Mouse (Mus musculus) adrenal gland (tissue): ENCODE data around the gene Slc48a1.

Experiments used
- intact Hi-C: fragments of 180-260 bp; cut with DNase I; formaldehyde crosslinking; loops from one replicate; pipeline ENCODE4 v1.15.1; 2025
- long read RNA-seq, 2 experiments: library from polyadenylated mRNA; unstranded; transcript quantifications; one replicate each; pipeline ENCODE4 v2.0.0; 2020; ENCODE audit warnings: borderline replicate concordance in 1 of 2; ENCODE audit not compliant: insufficient replicate concordance in 1 of 2

Slc48a1 gene
- long read RNA-seq, experiment 1, transcript Slc48a1-201 (3 exons, 2,536 nt) = major isoform, 358 of 379 reads
- long read RNA-seq, experiment 1, partial matches to known transcripts = 4 of 379 reads
- long read RNA-seq, experiment 1, other reads (novel, unspliced or antisense) = 17 of 379 reads
- long read RNA-seq, experiment 2, transcript Slc48a1-201 (3 exons, 2,536 nt) = major isoform, 344 of 365 reads
- long read RNA-seq, experiment 2, partial matches to known transcripts = 16 of 365 reads
- long read RNA-seq, experiment 2, other reads (novel, unspliced or antisense) = 5 of 365 reads

- intact Hi-C loops = no loop called here
Observed at GRCm38 (mm10) chr15:97778311-97779098, at the start of gene Slc48a1. Gene Slc48a1, plus strand, starts transcription at chr15:97778520.

GRCm38 (mm10) chr15:97728804-97729203 lies 49.5 kb upstream of the Slc48a1 start:
- intact Hi-C loops = no loop called here

DNA sequence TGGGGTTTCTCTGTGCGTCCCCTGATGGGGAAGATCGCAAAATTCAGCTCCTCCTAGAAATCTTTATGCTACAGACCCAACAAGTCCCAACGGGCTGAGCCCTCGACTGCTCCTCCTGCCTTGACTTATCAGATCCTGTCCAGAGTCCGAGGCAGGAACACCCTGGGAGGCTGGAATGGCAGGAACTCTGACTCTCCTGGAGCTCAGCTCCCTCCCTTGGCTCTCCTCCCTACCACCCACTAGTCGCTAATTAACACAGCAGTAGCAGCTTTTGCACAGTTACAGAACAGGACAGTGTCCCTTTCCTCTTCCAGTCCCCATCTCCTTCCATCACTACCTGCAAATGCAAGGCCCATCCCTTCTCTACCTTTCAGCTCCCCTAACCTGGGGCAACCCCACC lies 48.0 kb upstream of the Slc48a1 start:
- intact Hi-C loops = no loop called here

GRCm38 (mm10) chr15:97731111-97731510 lies 47.2 kb upstream of the Slc48a1 start, which contains the start of gene Endou:
Gene Endou, minus strand, starts transcription at chr15:97731339.
- intact Hi-C loops = no loop called here

DNA sequence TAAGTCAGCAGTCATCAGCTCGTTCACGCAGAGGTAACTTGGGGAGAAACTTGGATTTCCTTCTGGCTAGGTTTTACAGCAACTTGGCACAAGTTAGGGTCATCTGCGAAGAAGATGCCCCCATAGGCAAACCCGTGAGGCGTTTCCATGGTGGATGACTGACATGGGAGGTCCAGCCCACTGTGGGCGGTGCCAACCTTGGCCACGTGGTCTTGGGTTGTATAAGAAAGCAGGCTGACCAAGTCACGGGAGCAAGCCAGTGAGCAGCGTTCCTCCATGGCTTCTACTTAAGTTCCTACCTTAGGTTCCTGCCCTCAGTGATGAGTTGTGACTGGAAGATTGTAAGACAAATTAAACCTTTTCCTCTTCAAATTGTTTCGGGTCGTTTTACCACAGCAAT lies 46.3 kb upstream of the Slc48a1 start:
- intact Hi-C loops = no loop called here

- intact Hi-C loops = no loop called here
Observed at GRCm38 (mm10) chr15:97738923-97739322, 39.4 kb upstream of the Slc48a1 start.

GRCm38 (mm10) chr15:97740283-97740732 lies 38.0 kb upstream of the Slc48a1 start:
- intact Hi-C loops = no loop called here

DNA sequence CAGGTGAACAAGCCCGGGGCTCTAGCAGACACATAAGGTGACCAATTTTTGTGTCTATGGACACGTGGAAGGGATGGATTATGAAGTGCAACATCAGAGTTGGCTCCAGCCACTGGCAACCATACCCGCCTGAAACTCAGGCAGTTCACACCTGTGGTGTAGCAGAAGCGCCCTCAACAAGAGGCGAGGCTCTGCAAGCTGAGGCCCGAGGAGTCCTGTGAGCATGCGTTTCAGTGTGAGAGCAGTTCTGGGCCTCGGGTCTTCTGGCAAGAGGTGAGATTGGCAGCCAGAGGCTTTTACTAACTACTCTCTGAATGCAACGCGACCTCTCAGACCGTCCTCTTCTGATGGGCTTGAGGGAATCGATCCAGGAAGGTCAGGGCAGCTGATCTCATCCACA lies 36.7 kb upstream of the Slc48a1 start:
- intact Hi-C loops = no loop called here

GRCm38 (mm10) chr15:97742074-97742473 lies 36.2 kb upstream of the Slc48a1 start:
- intact Hi-C loops = no loop called here

DNA sequence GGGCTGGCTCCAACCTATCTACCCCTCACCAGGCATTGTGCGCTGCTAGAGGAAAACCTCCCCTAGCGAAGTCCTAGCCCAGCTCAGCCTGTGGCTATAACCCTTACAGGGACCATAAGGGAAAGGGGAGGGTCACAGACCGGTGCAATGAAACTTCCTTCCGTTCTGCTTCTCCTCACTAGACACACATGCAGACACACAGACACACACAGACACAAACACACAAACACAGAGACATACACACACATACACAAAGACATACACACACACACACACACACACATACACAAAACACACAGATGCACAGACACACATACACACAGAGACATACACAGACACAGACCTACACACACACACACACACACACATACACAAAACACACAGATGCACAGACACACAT lies 35.7 kb upstream of the Slc48a1 start:
- intact Hi-C loops = no loop called here

DNA sequence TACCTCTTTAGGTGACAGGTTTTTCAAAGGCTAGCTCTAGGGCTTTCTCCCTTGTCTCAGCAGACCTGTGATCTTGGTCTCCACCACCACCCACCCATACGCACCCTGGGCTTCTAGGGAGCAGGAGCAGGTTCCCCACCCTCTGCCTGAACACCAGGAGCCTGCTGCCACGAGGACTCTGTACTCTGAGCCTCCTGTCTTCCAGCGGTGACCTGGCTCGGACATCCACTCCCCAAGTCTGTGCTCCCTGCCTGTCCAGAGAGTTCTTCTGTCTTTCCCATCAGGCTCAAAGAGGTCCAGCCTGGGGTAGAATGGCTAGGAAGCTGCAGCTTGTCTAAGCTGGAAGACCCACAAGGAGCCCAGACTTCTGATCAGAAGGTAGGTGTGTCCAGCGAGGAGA lies 35.1 kb upstream of the Slc48a1 start:
- intact Hi-C loops = no loop called here

DNA sequence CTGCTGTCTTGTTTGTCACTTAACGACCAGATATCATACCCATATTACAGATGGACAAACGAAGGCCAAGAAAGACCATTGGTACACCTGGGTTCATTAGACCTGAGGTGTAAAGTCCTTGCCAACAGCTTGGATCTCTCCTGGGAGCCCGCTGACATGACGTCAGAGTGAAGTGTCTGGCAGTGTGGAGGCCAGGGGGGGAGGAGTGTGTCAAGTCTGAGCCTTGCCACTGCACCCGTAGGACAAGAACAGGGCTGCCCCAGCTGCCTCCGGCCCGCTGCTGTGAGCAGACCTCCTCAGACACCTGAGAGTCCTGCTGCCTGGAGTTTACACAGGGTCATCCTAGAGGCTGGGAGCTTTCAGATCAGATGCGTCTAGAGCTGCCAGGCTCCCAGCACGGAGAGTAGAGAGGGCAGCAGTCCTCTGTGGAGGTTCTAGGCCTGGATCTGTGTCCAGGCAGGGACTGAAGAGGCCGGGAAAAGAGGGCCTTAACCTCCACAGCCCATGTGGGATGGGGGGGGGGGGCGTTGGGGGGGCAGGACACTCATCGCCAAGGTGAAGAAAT lies 34.3 kb upstream of the Slc48a1 start:
- intact Hi-C loops = no loop called here

GRCm38 (mm10) chr15:97744930-97745329 lies 33.4 kb upstream of the Slc48a1 start:
- intact Hi-C loops = no loop called here

GRCm38 (mm10) chr15:97745331-97745730 lies 33.0 kb upstream of the Slc48a1 start:
- intact Hi-C loops = no loop called here

- intact Hi-C loops = no loop called here
Observed at GRCm38 (mm10) chr15:97746278-97746677, 32.0 kb upstream of the Slc48a1 start.

GRCm38 (mm10) chr15:97746748-97747147 lies 31.6 kb upstream of the Slc48a1 start:
- intact Hi-C loops = no loop called here

- intact Hi-C loops = no loop called here
Observed at GRCm38 (mm10) chr15:97747486-97747885, 30.8 kb upstream of the Slc48a1 start.

- intact Hi-C loops = no loop called here
Observed at GRCm38 (mm10) chr15:97748309-97748708, 30.0 kb upstream of the Slc48a1 start.

GRCm38 (mm10) chr15:97748964-97749363 lies 29.4 kb upstream of the Slc48a1 start:
- intact Hi-C loops = no loop called here

- intact Hi-C loops = no loop called here
Observed at GRCm38 (mm10) chr15:97749397-97749796, 28.9 kb upstream of the Slc48a1 start.

DNA sequence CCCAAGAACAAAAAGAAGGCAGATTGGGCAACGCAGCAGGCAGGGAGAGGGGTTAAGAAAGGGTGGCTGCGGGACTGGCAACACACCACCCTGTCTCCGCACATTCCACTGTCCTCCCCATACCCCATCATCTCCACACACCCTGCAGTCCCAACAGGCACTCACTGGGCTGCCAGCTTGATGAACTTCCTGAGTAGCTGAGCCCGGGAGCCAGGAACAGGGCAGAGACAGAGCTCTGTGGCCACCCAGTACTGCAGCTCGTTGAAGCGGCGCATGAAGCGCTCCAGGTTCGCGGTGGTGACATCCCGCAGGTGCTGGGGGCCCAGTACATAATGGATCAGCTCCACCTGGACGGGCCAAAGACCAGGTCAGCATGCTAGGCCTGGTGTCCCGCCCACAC lies 28.5 kb upstream of the Slc48a1 start:
- intact Hi-C loops = no loop called here

DNA sequence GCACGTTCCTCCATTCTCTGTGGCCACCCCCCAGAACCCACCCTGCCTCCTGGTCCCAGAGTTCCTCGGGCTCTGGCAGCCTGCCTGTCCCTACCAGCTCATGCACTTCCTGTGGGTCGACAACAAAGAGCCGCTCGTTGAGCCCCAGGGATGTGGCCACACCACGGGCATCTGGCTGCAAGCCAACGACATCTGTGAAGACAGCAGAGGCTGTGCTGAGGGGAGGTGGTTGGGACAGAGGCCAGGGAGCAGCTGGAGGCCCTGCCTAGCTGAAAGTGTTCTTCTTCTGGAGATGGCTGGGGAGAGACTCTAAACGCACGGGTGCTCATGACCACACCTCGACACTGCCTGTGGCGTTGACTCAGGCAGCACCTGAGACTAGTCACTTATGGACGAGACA lies 27.6 kb upstream of the Slc48a1 start:
- intact Hi-C loops = no loop called here
